Mouse (Mus musculus) C3H10T1/2 (cell line): Measurements from ENCODE around the gene Xlr4b. TPM values are rescaled to one million over a fixed set of nuclear protein-coding genes. Genes with fewer than 3 reads are reported as not detected.

Experiments
- polyA plus RNA-seq, 2 experiments: library from polyadenylated mRNA; unstranded; fragments of >200 nt; fragmentation: generic; extraction: Trizol; gene quantifications; one replicate each; pipeline ENCODE4 v1.2.1; 2012; ENCODE audit warnings: missing spikeins in 2 of 2

Xlr4b gene
- not detected for polyA plus RNA-seq

DNA sequence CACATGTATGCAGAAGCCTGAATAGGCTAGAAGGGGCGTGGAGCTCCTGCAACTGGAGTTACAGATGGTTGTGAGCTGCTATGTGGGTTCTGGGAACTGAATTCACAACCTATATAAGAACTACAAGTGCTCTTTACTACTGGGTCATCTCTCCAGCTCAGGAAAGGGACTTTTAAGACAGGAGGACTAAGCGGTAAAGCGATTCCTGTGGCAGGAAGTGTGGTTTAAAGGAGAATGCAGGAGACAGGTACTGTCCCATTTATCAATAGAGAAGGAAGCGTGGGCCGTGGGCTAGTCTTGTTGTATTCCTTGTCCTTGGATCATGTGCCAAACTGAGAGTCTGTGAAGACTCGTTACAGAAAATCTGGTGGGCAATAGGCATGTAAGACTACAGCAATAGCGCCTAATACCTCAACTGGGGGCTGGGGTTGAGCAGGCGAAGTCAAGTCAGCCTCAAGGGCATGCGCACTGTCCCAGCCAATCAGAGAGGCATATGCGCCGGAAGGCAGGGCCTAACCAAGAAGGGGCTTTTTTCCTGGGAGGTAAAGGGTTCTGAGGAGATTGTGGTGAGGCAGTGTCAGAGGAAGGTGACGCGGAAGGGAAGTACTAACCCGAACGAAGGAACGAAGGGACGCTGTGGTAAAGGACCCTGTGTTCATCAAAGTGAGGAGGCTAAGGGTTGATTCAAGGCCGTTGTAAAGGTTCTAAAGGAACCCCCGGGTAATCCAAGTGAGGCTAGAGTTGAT, at the start of gene Xlr4b:
Gene Xlr4b (plus strand): TSS at position 515 of the 746 bp plus-strand sequence.

DNA sequence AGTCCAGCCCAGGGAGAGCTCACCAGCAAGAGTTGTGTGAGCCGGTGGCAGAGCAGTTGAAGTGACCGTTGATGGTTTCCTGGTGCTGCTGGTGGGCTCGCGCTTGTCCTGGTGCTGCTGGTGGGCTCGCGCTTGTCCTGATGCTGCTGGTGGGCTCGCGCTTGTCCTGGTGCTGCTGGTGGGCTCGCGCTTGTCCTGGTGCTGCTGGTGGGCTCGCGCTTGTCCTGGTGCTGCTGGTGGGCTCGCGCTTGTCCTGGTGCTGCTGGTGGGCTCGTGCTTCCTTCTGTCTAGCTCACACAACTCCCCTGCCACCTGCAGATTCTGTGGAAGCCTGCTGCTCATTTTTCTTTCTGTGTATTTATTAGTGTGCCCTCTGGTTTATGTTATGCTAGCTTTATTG, 37.2 kb upstream of the Xlr4b start, which contains the start of gene Spin2d:
Gene Spin2d (minus strand): TSS at position 101 of the 400 bp plus-strand sequence.

GRCm38 (mm10) chrX:73191934-73192333, 22.2 kb upstream of the Xlr4b start, which contains the start of gene Xlr3b:
Xlr3b (plus strand) TSS chrX:73192207.

DNA sequence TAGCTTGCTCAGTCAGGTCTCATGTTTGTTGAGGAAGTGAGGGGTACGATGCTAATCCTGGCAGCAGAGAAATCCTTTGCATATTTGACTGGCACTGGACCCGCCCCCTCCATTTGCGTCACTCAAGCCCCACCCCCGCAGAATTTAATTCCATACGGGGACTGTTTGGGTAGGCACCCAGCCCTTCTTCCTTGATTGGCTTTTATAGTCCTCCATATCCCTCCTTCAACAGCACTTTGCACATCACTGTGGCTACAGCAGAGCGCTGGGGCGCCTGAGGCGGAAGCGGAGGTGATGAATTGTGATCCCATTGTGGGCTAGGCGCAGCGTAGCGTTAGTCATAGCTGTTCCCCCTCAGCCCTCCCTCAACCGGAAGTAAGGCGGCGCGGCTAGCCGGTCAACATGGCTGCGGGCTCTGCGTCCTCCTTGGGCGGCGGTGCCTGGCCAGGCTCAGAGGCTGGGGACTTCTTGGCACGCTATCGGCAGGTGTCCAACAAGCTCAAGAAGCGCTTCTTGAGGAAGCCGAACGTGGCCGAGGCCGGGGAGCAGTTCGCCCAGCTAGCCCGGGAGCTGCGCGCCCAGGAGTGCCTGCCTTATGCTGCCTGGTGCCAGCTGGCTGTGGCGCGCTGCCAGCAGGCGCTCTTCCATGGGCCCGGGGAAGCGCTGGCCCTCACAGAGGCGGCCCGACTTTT, 13.9 kb downstream of the Xlr4b start, which contains the start of gene F8a:
Gene F8a (plus strand): TSS at position 378 of the 692 bp plus-strand sequence.

DNA sequence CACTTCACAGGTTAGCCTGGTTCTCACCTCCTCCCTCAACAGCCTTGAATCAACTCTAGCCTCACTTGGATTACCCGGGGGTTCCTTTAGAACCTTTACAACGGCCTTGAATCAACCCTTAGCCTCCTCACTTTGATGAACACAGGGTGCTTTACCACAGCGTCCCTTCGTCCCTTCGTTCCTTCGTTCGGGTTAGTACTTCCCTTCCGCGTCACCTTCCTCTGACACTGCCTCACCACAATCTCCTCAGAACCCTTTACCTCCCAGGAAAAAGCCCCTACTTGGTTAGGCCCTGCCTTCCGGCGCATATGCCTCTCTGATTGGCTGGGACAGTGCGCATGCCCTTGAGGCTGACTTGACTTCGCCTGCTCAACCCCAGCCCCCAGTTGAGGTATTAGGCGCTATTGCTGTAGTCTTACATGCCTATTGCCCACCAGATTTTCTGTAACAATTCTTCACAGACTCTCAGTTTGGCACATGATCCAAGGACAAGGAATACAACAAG, 28.7 kb downstream of the Xlr4b start, which contains the start of gene Xlr4c:
Gene Xlr4c (minus strand): TSS at position 310 of the 505 bp plus-strand sequence.

GRCm38 (mm10) chrX:73265270-73265669, 51.1 kb downstream of the Xlr4b start, which contains the start of gene Xlr3c:
Xlr3c (minus strand) TSS chrX:73265390.

Other genes starting within 250 kb of the Xlr4b start
- gene Zfp185, start 227.0 kb upstream of the Xlr4b start, polyA plus RNA-seq, result under 1 TPM in 1 of 2 experiments, not detected in 1; 0.04 TPM
- gene Pnma5, start 177.2 kb upstream of the Xlr4b start, polyA plus RNA-seq, result under 1 TPM; 0.05 to 0.25 TPM
- gene Pnma3, start 149.5 kb upstream of the Xlr4b start, polyA plus RNA-seq, result not detected
- gene Xlr4a, start 131.9 kb upstream of the Xlr4b start, polyA plus RNA-seq, result not detected
- gene Xlr3a, start 117.2 kb upstream of the Xlr4b start, polyA plus RNA-seq, result under 1 TPM; 0.08 to 0.30 TPM
- gene Gm14685, start 97.3 kb upstream of the Xlr4b start, polyA plus RNA-seq, result not detected
- not detected for gene Xlr5b, start 65.5 kb upstream of the Xlr4b start, polyA plus RNA-seq
- not detected for gene DXBay18, start 64.9 kb upstream of the Xlr4b start, polyA plus RNA-seq
- not detected for gene Spin2d, start 37.3 kb upstream of the Xlr4b start, polyA plus RNA-seq
- not detected for gene Xlr3b, start 22.1 kb upstream of the Xlr4b start, polyA plus RNA-seq
- gene F8a, start 14.0 kb downstream of the Xlr4b start, polyA plus RNA-seq, result 1 to 10 TPM; 5.0 to 6.2 TPM
- gene Xlr4c, start 28.8 kb downstream of the Xlr4b start, polyA plus RNA-seq, result not detected
- gene Xlr3c, start 51.1 kb downstream of the Xlr4b start, polyA plus RNA-seq, result under 1 TPM; 0.04 TPM
- not detected for gene Xlr5a, start 78.6 kb downstream of the Xlr4b start, polyA plus RNA-seq
- gene Xlr5c, start 78.6 kb downstream of the Xlr4b start, polyA plus RNA-seq, result not detected
- not detected for gene Gm45015, start 122.5 kb downstream of the Xlr4b start, polyA plus RNA-seq
- gene Zfp275, start 128.3 kb downstream of the Xlr4b start, polyA plus RNA-seq, result 1 to 10 TPM in 1 of 2 experiments, under 1 TPM in 1; 0.81 to 6.2 TPM
- gene Gm18336, start 184.4 kb downstream of the Xlr4b start, polyA plus RNA-seq, result not detected
- gene Zfp92, start 196.8 kb downstream of the Xlr4b start, polyA plus RNA-seq, result not detected
- gene Trex2, start 221.0 kb downstream of the Xlr4b start, polyA plus RNA-seq, result not detected
- 10 to 100 TPM; 40.7 to 52.5 TPM for gene Haus7, start 244.7 kb downstream of the Xlr4b start, polyA plus RNA-seq